Mouse (Mus musculus) kidney, embryonic 16.5 days (tissue): ENCODE measurements around the gene Wdr76. TPM values are rescaled to one million over a fixed set of nuclear protein-coding genes. Genes with fewer than 3 reads are reported as not detected.

Experiments used
- ATAC-seq: fragments of 200-750 bp; cut with Nextera tagmentation; 2 replicates; pipeline ENCODE4 v1.8.0; 2017; ENCODE audit warnings: moderate TSS enrichment; ENCODE audit not compliant: low FRiP score, low TSS enrichment
- H3K27ac ChIP-seq: fragments of 300-500 bp; sonication (generic); 2 replicates; pipeline ENCODE4 v1.5.1; 2014; ENCODE audit warnings: low read length
- H3K27me3 ChIP-seq: fragments of 300-500 bp; sonication (generic); 2 replicates; pipeline ENCODE4 v1.6.1; 2014; ENCODE audit warnings: low read length, control low read depth, mixed read lengths; ENCODE audit not compliant: insufficient read depth
- H3K36me3 ChIP-seq: fragments of 300-500 bp; sonication (generic); 2 replicates; pipeline ENCODE4 v1.6.1; 2014; ENCODE audit warnings: low read length, control low read depth, mixed read lengths; ENCODE audit not compliant: insufficient read depth
- H3K4me1 ChIP-seq: fragments of 300-500 bp; sonication (generic); 2 replicates; pipeline ENCODE4 v1.6.1; 2014; ENCODE audit warnings: low read length, control low read depth, mixed read lengths; ENCODE audit not compliant: insufficient read depth
- H3K4me2 ChIP-seq: fragments of 300-500 bp; sonication (generic); replicated peaks from 2 replicates; pipeline ENCODE4 v1.6.1; 2014; ENCODE audit warnings: low read depth, low read length
- H3K4me3 ChIP-seq: fragments of 300-500 bp; sonication (generic); 2 replicates; pipeline ENCODE4 v1.5.1; 2014; ENCODE audit warnings: mild to moderate bottlenecking, low read length
- H3K9ac ChIP-seq: fragments of 300-500 bp; sonication (generic); replicated peaks from 2 replicates; pipeline ENCODE4 v1.6.1; 2014; ENCODE audit warnings: low read length
- H3K9me3 ChIP-seq: fragments of 300-500 bp; sonication (generic); 2 replicates; pipeline ENCODE4 v1.6.1; 2016; ENCODE audit warnings: low read length, control low read depth
- WGBS: fragments of 180-500 bp; shearing (Covaris S2); extraction: QIAGEN DNeasy Blood & Tissue Kit; methylation state at CpG from one replicate; pipeline ENCODE4 v1.1.7; 2014; 5-methylcytosine and 5-hydroxymethylcytosine counted together
- polyA plus RNA-seq: library from polyadenylated mRNA; unstranded; fragments of >200 nt; fragmentation: Nextera tagmentation; extraction: Ambion mirVana; gene quantifications from 2 replicates; pipeline ENCODE4 v1.2.1, GENCODE M21; 2015

Gene Wdr76
- polyA plus RNA-seq, 1 experiment from 2014 or later = 6.7 TPM

- 81% methylated on average over 8 of the region's 8 CpGs for WGBS
- ATAC-seq = no peak
Measured at GRCm38 (mm10) chr2:121570999-121571655, 64.6 kb downstream of the Wdr76 start.

GRCm38 (mm10) chr2:121571780-121572179 is 65.3 kb downstream of the Wdr76 start:
- Histone ChIP-seq H3K9ac (no peak overlapping the region), H3K9me3 (no peaks in the 10 kb centered on the region), H3K27ac (no peak overlapping the region), H3K4me3 (no peak overlapping the region), H3K36me3 (no peaks in the 10 kb centered on the region), H3K4me1 (no peaks in the 10 kb centered on the region), H3K4me2 (no peak overlapping the region), H3K27me3 (no peaks in the 10 kb centered on the region)
- WGBS = 13% methylated on average over 7 of the region's 7 CpGs
- ATAC-seq = peak; percentile 88

More at GRCm38 (mm10) chr2:121570999-121571655, 64.6 kb downstream of the Wdr76 start:
- Histone ChIP-seq H3K9me3 (no peaks in the 10 kb centered on the region), H3K9ac (no peak overlapping the region), H3K4me2 (no peak overlapping the region), H3K4me3 (no peak overlapping the region), H3K27me3 (no peaks in the 10 kb centered on the region), H3K36me3 (no peaks in the 10 kb centered on the region), H3K4me1 (no peaks in the 10 kb centered on the region), H3K27ac (no peak overlapping the region)

- no peak overlapping the region for H3K4me2 ChIP-seq
- H3K9ac ChIP-seq = no peak overlapping the region
- no peaks in the 10 kb centered on the region for H3K27me3 ChIP-seq
- no peaks in the 10 kb centered on the region for H3K4me1 ChIP-seq
- no peak for ATAC-seq
- no peak overlapping the region for H3K4me3 ChIP-seq
- H3K27ac ChIP-seq = no peak overlapping the region
- 70% methylated on average over 9 of the region's 9 CpGs for WGBS
- no peaks in the 10 kb centered on the region for H3K9me3 ChIP-seq
- no peaks in the 10 kb centered on the region for H3K36me3 ChIP-seq
Measured at GRCm38 (mm10) chr2:121574066-121574630, 67.6 kb downstream of the Wdr76 start.

- H3K4me2 ChIP-seq = no peak overlapping the region
- 54% methylated on average over 8 of the region's 8 CpGs for WGBS
- no peak overlapping the region for H3K27ac ChIP-seq
- no peaks in the 10 kb centered on the region for H3K36me3 ChIP-seq
- H3K27me3 ChIP-seq = no peaks in the 10 kb centered on the region
- H3K9ac ChIP-seq = no peak overlapping the region
- H3K4me1 ChIP-seq = no peaks in the 10 kb centered on the region
- H3K9me3 ChIP-seq = no peaks in the 10 kb centered on the region
- no peak overlapping the region for H3K4me3 ChIP-seq
- no peak for ATAC-seq
Measured at GRCm38 (mm10) chr2:121575741-121576201, 69.2 kb downstream of the Wdr76 start.

- WGBS = 84% methylated on average over 13 of the region's 13 CpGs
- no peak for ATAC-seq
Measured at GRCm38 (mm10) chr2:121582809-121583376, 76.4 kb downstream of the Wdr76 start.

GRCm38 (mm10) chr2:121583468-121584116 is 77.1 kb downstream of the Wdr76 start:
- WGBS = 64% methylated on average over 13 of the region's 13 CpGs
- no peak overlapping the region for H3K9ac ChIP-seq
- no peak overlapping the region for H3K4me2 ChIP-seq
- no peaks in the 10 kb centered on the region for H3K36me3 ChIP-seq
- H3K4me3 ChIP-seq = no peak overlapping the region
- no peaks in the 10 kb centered on the region for H3K27me3 ChIP-seq
- H3K4me1 ChIP-seq = peaks cover 11% of the 10 kb centered on the region
- no peaks in the 10 kb centered on the region for H3K9me3 ChIP-seq
- no peak overlapping the region for H3K27ac ChIP-seq
- no peak for ATAC-seq

More at GRCm38 (mm10) chr2:121582809-121583376, 76.4 kb downstream of the Wdr76 start:
- H3K9ac ChIP-seq = no peak overlapping the region
- H3K4me1 ChIP-seq = peaks cover 4% of the 10 kb centered on the region
- H3K4me3 ChIP-seq = no peak overlapping the region
- no peaks in the 10 kb centered on the region for H3K27me3 ChIP-seq
- H3K4me2 ChIP-seq = no peak overlapping the region
- no peaks in the 10 kb centered on the region for H3K9me3 ChIP-seq
- no peak overlapping the region for H3K27ac ChIP-seq
- no peaks in the 10 kb centered on the region for H3K36me3 ChIP-seq

- Histone ChIP-seq H3K4me1 (peaks cover 14% of the 10 kb centered on the region), H3K4me2 (no peak overlapping the region), H3K9me3 (no peaks in the 10 kb centered on the region), H3K9ac (no peak overlapping the region), H3K36me3 (no peaks in the 10 kb centered on the region), H3K27ac (no peak overlapping the region), H3K4me3 (no peak overlapping the region), H3K27me3 (no peaks in the 10 kb centered on the region)
- ATAC-seq = no peak
- WGBS = 49% methylated on average over 5 of the region's 5 CpGs
Measured at GRCm38 (mm10) chr2:121584705-121585104, 78.2 kb downstream of the Wdr76 start.

GRCm38 (mm10) chr2:121587523-121588308 is 81.2 kb downstream of the Wdr76 start:
- WGBS = 27% methylated on average over 12 of the region's 12 CpGs
- Histone ChIP-seq H3K27me3 (no peaks in the 10 kb centered on the region), H3K27ac (no peak overlapping the region; the same call in 1 of the 2 replicates), H3K4me3 (no peak overlapping the region), H3K36me3 (no peaks in the 10 kb centered on the region), H3K4me2 (no peak overlapping the region; the same call in 1 of the 2 replicates), H3K9me3 (no peaks in the 10 kb centered on the region), H3K9ac (no peak overlapping the region), H3K4me1 (peaks cover 14% of the 10 kb centered on the region)
- peak; percentile 64 for ATAC-seq

- Histone ChIP-seq H3K36me3 (no peaks in the 10 kb centered on the region), H3K4me3 (no peak overlapping the region), H3K9ac (no peak overlapping the region; the same call in 1 of the 2 replicates), H3K4me2 (no peak overlapping the region; the same call in 1 of the 2 replicates), H3K27ac (no peak overlapping the region), H3K4me1 (peaks cover 14% of the 10 kb centered on the region), H3K27me3 (no peaks in the 10 kb centered on the region), H3K9me3 (no peaks in the 10 kb centered on the region)
- peak; percentile 83 for ATAC-seq
- WGBS = 36% methylated on average over 4 of the region's 4 CpGs
Measured at GRCm38 (mm10) chr2:121588309-121588694, 81.8 kb downstream of the Wdr76 start.
